Mouse (Mus musculus): ENCODE measurements around the gene Acot4.

DNA sequence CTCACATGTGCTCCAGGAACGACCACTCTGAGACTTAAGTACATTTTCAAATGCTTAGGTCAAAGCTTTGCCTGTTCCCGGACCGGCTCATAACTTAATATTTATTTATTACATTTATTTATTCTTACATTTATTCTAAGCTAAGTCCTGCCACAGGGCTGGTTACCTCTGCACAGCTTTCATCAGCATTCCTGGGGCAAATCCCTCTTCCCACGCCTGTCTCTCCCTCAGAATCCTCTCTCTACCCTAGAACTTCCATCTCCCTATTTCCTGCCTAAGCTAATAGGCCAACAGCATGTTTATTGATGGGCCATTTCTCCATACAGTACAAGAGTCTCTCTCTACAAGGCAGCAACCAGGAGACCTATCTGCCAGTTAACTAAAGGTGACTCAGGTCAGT lies 29.6 kb downstream of the Acot4 start:
- TF ChIP-seq CTCF (IDR thresholded peaks at IDR 0.05; ENCODE audit: low read depth, low read length) (no peak), POLR2A (IDR thresholded peaks at IDR 0.05; ENCODE audit: extremely low read depth, insufficient read depth, low read length) (no peak)
